Mouse (Mus musculus) neutrophil, adult 5-6 weeks (primary cell): Measurements from ENCODE around the gene Olfr212. TPM values are rescaled to one million over a fixed set of nuclear protein-coding genes. Genes with fewer than 3 reads are reported as not detected.
A peak's percentile ranks its signal among the peaks of the same experiment; 100 is the strongest.
"Not testable (repeated sequence)": the region's sequence is repeated elsewhere in the genome, so short reads cannot be mapped to it uniquely, and the experiment has no call there.

ENCODE experiments used
- ATAC-seq: fragments of 151-379, 151-347 bp; 2 replicates; pipeline ENCODE4 v1.8.0; 2017; ENCODE audit warnings: mild to moderate bottlenecking, moderate TSS enrichment; ENCODE audit not compliant: insufficient number of reproducible peaks, poor library complexity, low FRiP score, severe bottlenecking; ENCODE audit errors: extremely low read depth
- total RNA-seq: library from RNA; stranded (forward); fragments of 200-1000 nt; gene quantifications from 2 replicates; pipeline ENCODE4 v1.2.3, GENCODE M21; 2017

The Olfr212 gene
- not detected in 2 replicates for total RNA-seq

GRCm38 (mm10) chr6:116506302-116507003 is at the start of gene Olfr212:
TSS of gene Olfr212 (plus strand) at chr6:116506516.
- ATAC-seq, result 0 out of 2 replicates have a peak, but pooled peaks have one; percentile 26

- ATAC-seq, result peak; percentile 34; the same call in 1 of the 2 replicates
Observed at GRCm38 (mm10) chr6:116458728-116459127, 47.6 kb upstream of the Olfr212 start.

GRCm38 (mm10) chr6:116459232-116459631 is 47.1 kb upstream of the Olfr212 start:
- no peak for ATAC-seq

GRCm38 (mm10) chr6:116460544-116461283 is 45.6 kb upstream of the Olfr212 start, which contains the start of gene Alox5:
TSS of gene Alox5 (minus strand) at chr6:116461178.
- ATAC-seq, result peak; percentile 36; the same call in 1 of the 2 replicates

- ATAC-seq, result peak; percentile 85
Observed at GRCm38 (mm10) chr6:116468081-116468480, 38.2 kb upstream of the Olfr212 start.

- no peak for ATAC-seq
Observed at GRCm38 (mm10) chr6:116485081-116485480, 21.2 kb upstream of the Olfr212 start.

GRCm38 (mm10) chr6:116486833-116487232 is 19.5 kb upstream of the Olfr212 start:
- ATAC-seq, result no peak

GRCm38 (mm10) chr6:116488791-116489190 is 17.5 kb upstream of the Olfr212 start, which contains the start of gene Olfr211:
TSS of gene Olfr211 (plus strand) at chr6:116489091.
- no peak for ATAC-seq

- ATAC-seq, result no peak
Observed at GRCm38 (mm10) chr6:116493742-116494141, 12.6 kb upstream of the Olfr212 start.

- no peak for ATAC-seq
Observed at GRCm38 (mm10) chr6:116495960-116496359, 10.4 kb upstream of the Olfr212 start.

- ATAC-seq, result no peak
Observed at GRCm38 (mm10) chr6:116514832-116515231, 8.5 kb downstream of the Olfr212 start.

- ATAC-seq, result no peak
Observed at GRCm38 (mm10) chr6:116538156-116538555, 31.8 kb downstream of the Olfr212 start, which contains the start of gene Olfr213. TSS of gene Olfr213 (plus strand) at chr6:116538456.

- ATAC-seq, result no peak
Observed at GRCm38 (mm10) chr6:116542500-116542899, 36.2 kb downstream of the Olfr212 start.

GRCm38 (mm10) chr6:116550841-116551240 is 44.5 kb downstream of the Olfr212 start, which contains the start of gene Gm5580:
TSS of gene Gm5580 (plus strand) at chr6:116551141.
- ATAC-seq, result not testable (repeated sequence)

- no peak for ATAC-seq
Observed at GRCm38 (mm10) chr6:116553935-116554334, 47.6 kb downstream of the Olfr212 start, which contains the start of gene Olfr214. TSS of gene Olfr214 (plus strand) at chr6:116554235.

- ATAC-seq, result no peak
Observed at GRCm38 (mm10) chr6:116554952-116555351, 48.6 kb downstream of the Olfr212 start.
